Mouse (Mus musculus) spleen, adult 2 months (tissue): ENCODE results near the gene Bptf.

Experiments
- CTCF ChIP-seq: fragments of 200-500 bp; IDR thresholded peaks from 2 replicates; pipeline ENCODE4 v1.5.1; 2011; ENCODE audit warnings: mild to moderate bottlenecking, inconsistent platforms; ENCODE audit not compliant: insufficient read depth, insufficient read length, insufficient replicate concordance; ENCODE audit errors: extremely low read depth
- POLR2A ChIP-seq: fragments of 200-500 bp; IDR thresholded peaks from 2 replicates; pipeline ENCODE4 v1.6.1; 2011; ENCODE audit warnings: low read depth, low read length, inconsistent platforms

DNA sequence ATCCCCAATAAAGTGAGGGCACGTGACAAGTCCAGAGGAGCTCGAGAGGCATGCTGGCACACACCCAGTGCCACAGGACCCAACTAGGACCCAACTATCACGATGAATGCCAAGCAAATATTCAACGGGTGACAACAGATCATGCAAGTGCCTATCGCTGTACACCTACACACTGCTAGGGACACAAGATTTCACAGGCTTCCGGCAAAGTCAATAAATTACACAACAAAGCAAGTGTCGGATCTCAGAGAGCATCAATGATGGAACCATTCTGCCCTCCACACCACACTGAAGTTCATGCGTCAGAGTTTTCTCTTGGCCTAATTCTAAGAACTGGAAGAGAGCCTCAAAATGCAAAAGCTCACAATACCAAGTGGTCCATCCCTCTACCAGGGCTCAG lies 22.3 kb downstream of the Bptf start:
- TF ChIP-seq CTCF (no peak), POLR2A (no peak)
